Mouse (Mus musculus) retina, postnatal 7 days (tissue): Measurements from ENCODE around the gene Pla2g10.
"Not testable (repeated sequence)": the region's sequence is repeated elsewhere in the genome, so short reads cannot be mapped to it uniquely, and the experiment has no call there.

Source experiments
- DNase-seq: peaks from one replicate; pipeline ENCODE4 v3.0.0-alpha.2; 2012; ENCODE audit warnings: low read depth, low spot score

Pla2g10 gene

DNA sequence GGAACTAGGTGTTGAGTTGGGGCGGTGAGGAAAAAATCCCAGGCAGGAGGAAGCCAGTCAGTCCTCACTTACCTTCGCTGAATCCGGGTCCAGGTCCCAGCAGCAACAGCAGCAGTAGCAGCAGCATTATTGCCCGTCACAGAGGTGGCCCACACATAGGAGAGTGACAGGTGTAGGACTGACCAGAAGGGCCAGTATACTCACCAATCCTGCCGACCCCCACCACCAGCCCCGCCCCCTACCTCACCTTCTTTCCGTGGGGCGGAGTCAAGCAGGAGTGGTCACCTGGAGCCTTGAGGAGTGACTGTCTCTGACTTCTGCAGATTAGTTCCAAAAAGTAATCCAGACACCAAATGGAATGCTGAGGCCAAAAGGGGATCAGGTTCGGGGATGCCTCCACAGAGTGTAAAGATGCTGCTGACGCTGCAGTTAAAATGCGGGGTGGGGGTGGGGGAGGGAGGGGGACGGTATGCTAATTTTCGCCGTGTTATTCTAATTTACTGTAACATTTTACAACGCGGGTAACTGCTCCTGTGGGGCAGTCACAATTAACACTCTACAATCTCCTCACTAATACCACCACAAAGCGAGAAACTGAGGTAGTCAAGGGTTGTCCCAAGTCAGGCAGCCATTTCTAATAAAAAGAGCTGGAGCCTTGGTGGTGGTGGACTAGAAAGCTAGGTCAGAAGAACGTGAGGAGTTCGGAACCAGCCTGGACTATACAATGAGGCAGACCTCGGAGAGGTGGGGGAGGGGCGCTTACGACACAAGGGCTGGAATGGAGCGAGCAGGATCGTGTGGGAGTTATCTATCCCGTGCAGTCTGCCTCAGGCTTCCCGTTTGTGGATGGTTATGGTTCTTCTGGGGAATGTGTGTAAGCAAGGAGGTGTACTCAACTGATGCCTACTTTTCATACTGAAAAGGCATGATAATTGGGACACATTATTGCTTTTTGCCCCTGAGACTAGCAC is at the start of gene Pla2g10:
Gene Pla2g10 (minus strand): TSS at position 699 of the 971 bp plus-strand sequence.
- DNase-seq: no peak

DNA sequence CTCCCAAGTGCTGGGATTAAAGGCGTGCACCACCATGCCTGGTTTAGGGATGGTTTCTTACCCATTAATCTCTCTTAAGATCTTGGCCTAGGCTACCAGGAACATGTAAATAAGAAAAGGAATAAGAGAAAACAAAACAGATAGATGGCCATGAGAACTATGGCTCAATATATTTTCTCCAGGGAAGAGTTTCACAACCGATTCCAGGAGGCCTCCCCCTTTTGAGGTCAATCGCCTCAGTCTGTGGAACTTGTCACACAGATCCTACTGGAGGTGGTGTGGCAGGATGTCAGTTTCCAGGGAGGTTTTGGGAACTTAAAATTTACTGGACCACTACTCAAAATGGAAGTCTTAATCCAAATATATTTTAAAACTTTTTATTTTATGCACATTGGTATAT is 43.9 kb upstream of the Pla2g10 start:
- DNase-seq: not testable (repeated sequence)

DNA sequence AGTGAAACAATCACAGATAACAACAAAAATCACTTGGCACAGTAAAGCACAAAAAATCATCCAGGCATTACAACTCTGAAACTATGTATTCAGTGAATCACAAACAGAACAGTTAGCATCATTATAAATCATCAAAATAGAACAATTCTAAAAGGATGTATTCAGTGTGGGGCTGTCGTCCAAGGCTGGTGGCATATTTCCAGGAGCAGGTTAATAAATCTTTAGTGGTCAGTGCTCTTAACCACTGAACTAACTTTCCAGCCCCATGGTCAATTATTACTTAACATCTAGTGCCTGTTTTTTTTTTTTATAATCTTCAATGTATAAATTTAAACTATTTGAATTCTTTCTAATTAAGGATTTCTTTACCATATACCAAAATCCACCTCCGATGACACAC is 43.2 kb upstream of the Pla2g10 start:
- DNase-seq: not testable (repeated sequence)

DNA sequence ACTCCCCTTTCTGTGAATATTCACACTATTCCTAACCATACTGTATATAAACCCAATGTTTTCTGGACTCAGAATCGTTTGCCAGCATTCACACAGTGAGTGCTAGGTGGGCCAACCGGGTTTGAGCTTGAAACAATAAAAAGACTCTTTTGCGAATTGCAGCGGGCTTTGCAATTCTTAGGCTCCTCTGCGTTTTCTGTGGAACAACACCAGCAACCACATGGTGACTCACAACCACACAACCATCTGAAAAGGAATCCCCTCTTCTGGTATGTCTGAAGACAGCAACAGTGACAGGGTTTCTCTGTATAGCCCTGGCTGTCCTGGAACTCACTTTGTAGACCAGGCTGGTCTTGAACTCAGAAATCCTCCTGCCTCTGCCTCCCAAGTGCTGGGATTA is 41.3 kb upstream of the Pla2g10 start:
- not testable (repeated sequence) for DNase-seq

DNA sequence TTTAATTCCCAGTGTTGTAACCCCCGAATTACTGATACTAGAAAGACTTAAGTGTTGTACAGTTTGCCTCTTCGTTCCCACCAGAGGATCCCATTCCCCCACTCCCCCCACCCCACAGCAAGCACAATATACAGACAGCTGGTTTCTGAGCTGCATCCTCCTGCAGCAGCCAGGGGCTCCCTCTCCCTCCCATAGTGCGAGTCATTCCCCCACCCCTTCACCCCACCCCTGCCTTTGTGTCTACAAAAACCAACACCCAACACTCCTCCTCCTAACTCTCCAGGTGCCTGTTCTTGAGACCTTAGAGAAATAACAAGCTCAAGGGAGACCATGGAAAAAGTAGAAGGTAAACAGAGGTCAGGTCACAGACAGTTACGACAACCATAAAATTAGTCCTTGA is 40.8 kb upstream of the Pla2g10 start:
- DNase-seq: not testable (repeated sequence)

DNA sequence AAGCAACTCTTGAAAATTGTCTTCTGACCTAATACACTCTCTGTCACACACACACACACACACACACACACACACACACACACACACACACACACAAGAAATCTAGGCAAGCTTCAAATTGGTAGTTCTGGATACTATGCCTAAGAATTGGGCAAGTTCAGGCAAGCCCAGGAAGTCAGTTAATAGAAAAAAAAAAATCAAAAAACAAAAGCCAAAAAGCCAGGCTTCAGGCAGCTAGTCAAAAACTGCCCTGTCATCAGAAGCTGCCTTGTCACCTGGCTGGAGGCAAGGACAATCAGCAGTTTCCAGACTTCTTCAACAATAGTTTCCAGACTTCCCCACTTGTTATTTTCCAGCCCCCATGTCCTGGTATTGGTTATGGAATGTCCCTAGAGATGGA is 35.6 kb upstream of the Pla2g10 start:
- DNase-seq: no peak

DNA sequence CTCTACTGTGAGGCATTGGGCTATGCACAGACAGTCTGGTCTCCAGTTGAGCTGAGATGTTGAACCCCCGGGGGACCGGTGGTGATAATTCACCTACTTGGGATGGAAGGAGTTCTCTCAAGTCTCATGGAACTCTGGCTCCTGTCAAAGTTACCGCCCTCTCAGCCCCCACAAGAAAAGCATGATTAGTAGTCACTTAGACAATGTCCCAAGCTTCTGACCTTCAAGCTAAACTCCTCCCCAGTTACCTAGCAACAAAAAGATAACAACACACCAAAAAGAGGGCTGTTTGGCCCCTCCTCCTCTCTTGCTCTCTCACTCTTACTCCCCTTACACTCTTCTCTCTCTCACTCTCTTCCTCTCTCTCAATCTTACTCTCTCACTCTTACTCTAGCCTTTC is 33.7 kb upstream of the Pla2g10 start:
- DNase-seq: no peak

DNA sequence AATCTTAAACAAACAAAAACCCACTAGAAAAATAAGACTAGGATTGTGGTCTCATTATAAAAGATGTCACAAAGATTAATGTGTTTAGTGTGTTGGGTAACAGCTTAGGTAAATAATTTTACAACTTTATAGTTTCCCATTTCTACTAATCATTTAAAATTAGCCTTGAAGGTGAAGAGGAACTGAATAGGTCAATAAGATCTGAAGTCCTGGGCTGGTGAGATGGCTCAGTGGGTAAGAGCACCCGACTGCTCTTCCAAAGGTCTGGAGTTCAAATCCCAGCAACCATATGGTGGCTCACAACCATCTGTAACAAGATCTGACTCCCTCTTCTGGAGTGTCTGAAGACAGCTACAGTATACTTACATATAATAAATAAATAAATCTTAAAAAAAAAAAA is 32.0 kb upstream of the Pla2g10 start:
- not testable (repeated sequence) for DNase-seq

DNA sequence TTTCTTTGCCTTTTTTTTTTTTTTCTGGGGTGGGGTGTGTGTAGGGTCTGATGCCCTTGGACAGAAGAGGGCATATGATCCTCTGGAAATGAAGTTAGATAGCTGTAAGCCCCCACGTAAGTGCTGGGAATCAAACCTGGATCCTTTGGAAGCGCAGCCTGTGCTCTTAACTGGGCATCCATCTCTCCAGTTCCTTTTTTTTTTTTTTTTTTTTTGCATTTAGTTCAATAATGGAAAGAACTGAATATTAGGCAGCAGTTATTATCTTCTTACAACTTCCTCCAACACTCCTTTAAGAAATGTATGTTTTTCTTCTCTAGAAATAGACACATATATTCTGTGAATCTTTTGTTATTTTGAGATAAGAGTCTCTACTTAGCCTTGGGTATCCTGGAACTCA is 27.0 kb upstream of the Pla2g10 start:
- no peak for DNase-seq

DNA sequence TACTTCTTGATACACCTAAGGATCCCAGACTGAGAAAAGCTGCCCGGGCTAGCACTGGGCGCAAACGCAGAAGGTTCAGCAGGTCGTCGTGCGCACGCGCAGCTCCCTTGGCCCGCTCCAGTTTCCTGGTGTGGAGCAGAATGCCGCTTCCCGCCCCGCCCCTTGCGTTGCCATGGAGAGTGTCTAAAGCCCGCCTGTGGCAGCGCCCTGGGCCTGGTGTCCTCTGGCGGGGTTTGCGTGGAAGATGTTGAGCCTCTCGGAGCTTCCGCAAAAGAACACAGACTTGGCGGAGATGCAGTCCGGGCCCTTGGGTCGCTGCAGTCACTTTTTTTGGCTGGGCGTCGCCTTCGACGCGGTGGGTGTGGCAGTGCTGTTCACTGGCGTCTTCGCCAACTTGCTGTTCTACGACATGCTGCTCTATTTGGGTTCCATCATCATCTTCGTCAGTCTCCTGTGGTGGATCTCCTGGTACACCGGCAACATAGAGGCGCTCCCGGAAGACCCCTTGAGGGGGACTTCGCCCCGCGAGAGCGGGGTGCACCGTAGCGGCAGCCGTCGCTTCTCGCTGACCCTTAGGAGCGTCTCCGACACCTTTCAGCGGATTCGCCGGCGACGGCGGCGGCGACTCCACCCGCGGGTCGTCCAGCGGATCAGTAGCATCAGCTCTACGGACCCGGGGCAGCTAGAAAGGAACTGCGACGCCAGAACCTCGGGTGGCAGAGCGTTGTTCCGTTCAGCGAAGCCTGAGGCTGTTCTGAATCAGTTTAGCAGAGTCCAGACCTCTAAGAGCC is 23.8 kb upstream of the Pla2g10 start:
- DNase-seq: peak; percentile 92

DNA sequence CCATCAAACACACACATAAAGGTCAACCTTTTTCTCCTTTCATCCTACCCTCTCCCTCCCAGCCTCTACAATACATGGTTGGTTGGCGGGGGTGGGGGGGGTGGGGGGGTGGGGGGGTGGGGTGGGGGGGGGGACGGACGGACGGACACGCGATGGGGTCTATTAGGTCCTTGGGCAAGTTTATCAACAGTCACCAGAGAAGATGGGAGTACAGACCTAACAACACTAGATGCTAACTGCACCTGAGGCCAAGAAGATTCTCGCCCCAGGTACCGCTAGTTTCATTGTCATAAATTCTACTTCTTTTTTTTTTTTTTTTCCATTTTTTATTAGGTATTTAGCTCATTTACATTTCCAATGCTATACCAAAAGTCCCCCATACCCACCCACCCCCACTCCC is 23.2 kb upstream of the Pla2g10 start:
- DNase-seq: no peak

DNA sequence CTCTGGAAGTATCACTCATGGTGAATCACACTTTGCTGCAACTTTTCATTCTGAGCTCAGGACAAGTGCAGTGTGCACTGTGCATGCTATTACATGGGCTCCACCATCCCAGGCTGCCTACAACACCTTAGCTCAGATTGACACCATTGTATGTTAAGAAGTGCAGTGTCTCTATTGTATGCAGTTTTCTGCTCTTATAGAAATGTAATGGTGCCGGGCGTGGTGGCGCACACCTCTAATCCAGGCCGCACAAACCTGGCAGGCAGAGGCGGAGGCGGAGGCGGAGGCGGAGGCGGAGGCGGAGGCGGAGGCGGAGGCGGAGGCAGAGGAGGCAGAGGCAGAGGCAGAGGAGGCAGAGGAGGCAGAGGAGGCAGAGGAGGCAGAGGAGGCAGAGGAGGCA is 19.8 kb upstream of the Pla2g10 start:
- DNase-seq: no peak

DNA sequence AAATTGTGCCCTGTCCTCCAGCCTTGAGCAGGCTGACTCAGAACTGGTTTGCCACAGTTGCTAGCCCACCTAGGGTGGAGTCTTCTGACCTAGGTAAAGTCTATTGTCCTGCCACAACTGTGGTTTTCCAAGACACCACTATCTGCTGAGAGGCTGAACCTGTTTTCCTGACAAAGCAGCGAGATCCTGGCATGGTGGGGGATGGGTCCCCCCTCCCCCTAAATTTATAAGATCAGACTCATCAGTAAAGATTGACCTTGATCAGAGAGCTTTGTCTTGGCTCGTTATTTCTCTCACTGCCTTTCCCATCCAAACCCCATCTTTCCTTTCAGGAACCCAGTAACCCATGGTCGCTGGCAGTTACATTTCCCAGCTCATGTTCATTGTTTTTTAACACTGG is 19.2 kb upstream of the Pla2g10 start:
- no peak for DNase-seq

DNA sequence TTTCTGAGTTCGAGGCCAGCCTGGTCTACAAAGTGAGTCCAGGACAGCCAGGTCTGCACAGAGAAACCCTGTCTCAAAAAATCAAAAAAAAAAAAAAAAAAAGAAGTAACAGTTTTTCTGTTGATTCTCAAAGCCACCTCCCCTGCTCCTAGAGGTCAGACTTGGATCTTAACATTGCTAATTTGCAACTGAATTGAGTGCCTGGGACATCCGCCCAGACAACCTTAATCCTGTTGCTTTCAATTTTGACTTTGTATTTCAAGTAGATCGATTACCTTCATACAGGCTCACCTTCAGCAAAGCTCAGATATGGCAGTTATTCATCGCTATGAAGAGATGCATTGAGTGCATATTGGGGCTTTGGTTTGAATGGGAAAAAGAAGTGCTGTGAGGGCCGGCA is 18.5 kb upstream of the Pla2g10 start:
- no peak for DNase-seq

DNA sequence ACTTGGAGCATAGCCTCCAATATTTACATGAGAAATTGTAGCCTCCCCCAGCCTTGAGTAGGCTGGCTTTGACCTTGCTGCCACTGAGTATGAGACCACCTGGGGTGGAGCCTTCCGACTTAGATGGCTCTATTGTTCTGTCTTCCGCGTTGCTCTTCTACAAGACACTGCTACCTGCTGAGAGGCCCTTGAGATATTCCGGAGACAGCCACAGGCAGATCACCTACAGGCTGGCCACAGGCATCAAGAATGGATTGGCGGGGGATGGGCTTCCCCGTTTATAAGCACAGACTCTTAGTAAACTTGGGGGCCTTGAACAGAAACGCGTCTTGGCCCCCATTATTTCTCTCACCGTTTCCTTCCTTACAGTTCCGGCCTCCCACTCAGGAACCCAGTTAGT is 18.0 kb upstream of the Pla2g10 start:
- DNase-seq: not testable (repeated sequence)

DNA sequence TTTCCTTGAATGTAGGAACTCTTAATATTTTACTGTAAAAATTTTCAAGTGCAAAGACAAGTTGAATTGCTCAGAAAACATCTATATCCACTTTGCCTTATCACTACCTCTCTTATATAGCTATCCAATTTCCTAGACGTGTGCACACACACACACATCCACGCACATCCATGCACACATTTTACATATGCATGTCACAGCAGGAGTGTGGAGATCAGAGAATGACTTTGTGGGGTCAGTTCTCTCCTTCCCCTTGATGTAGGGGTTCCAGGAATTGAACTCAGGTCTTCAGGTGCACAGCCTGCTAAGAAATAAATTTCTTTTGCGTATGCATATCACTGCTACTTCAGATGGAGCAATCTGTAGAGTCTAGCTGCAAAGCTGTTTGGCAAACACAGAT is 17.3 kb upstream of the Pla2g10 start:
- no peak for DNase-seq

DNA sequence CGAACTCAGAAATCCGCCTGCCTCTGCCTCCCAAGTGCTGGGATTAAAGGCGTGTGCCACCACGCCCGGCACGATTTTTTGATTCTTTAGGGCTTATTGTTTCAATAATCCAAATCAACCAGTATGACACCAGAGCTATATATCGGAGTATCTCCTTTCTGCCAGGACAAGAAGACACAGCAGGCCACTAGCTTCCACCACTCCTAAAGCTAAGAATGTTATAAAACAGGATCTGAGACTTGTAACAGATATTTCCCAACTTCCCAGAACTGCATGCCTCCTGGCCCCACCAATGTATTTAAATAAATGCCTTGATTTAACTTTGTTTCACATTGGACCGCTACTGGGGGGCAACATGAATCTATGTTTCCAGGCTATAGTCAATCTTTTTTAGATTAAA is 16.9 kb upstream of the Pla2g10 start:
- no peak for DNase-seq

DNA sequence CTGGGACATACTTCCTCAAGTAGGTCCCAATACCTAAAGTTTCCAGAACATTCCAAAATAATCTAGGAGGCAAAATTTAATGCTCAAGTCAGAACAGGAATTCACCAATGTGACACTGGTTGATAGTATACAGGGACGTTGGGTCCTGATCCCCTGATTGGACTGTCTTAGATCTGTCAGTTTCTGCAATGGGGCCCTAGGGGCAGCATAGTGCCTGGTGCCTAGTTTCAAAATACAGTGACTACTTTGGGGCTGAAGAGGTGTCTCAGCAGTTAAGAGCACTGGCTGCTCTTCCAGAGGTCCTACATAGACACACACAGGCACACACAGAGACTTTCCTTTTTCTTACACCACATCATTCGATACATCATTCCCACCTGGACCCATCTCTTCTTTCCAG is 10.1 kb upstream of the Pla2g10 start:
- DNase-seq: no peak

DNA sequence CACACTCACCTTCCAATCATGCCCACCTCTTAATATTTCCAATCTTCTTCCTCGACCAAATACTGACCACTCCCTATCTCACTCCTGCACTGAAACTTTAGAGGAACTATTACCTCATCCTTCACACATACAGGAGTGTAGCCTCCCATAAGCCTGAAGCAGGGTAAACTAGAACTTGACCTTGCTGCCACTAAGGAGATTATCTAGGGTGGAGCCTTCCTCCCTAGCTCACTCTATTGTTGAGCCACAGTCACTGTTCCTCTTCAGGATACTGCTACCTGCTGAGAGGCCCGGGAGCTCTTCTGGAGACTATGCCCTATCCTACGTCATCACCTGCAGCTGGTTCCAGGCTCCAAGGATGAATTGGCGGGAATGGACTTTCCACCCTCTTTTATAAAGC is 8.3 kb upstream of the Pla2g10 start:
- DNase-seq: not testable (repeated sequence)

DNA sequence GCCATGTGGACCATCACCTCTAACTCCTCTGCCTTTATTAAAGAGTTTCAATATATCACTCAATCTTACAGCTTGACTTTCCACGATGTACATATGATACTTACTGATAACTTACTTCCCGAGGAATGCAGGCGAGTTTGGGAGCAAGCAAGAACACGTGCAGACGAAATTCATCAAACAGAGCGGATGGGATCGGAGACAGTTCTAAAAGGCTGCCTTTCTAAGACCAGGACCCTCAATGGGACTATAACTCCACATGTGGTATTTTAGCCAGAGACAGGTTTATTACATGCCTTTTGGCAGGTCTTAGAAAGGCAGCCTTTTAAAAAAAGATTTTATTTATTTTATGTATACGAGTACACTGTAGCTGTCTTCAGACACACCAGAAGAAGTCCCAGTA is 5.2 kb upstream of the Pla2g10 start:
- DNase-seq: no peak

DNA sequence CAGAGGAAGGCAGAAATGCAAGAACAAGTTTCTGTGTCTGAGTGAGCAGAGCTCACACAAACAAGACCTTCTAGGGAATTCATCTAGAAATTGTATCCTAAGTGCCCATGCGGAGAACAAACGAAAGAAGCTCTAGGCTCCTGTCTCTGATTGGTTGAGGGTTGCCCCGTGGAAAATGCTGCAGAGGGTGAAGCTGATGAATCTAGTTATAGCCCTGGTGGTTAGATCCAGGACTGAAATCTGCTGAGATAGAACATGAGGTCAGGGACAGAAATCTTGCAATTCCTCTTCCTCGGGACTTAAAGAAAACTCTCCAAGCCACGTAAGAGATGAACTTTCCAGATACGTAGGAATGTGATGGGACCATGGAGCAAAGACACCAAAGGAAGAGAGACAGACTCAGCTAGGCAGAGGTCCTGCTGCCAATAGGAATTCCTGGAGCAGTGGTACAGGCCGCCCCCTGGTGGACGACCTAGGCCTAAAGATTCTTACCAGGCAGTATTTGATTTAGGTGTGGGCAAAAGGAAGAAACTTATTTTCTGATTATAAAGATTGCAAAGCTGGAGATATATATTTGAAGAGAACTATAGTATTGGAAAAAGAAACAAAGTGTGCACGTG is 2.8 kb upstream of the Pla2g10 start:
- DNase-seq: peak; percentile 45

DNA sequence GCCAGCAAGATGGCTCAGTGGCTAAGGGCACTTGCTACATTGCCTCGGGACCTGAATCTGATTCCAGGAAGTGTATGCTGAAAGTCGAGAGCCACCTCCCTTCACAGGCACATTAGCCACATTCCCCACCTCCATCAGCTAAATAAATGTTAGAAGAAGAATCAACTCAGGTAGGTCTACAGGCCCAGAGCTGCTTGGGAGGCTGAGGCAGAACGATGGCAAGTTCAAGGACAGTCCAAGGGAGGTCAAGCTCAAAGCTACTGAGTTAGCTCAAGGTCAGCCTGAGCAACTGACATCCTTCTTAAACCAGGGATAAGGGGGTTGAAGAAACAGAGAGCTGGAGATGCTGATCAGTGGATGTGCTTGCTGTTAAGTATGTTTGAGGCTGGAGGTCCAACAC is 2.0 kb upstream of the Pla2g10 start:
- DNase-seq: no peak
